Mouse (Mus musculus) spleen, adult 2 months (tissue): ENCODE measurements around the gene Gm17324.

Source experiments
- CTCF ChIP-seq: fragments of 200-500 bp; IDR thresholded peaks from 2 replicates; pipeline ENCODE4 v1.5.1; 2011; ENCODE audit warnings: mild to moderate bottlenecking, inconsistent platforms; ENCODE audit not compliant: insufficient read depth, insufficient read length, insufficient replicate concordance; ENCODE audit errors: extremely low read depth
- POLR2A ChIP-seq: fragments of 200-500 bp; IDR thresholded peaks from 2 replicates; pipeline ENCODE4 v1.6.1; 2011; ENCODE audit warnings: low read depth, low read length, inconsistent platforms

GRCm38 (mm10) chr9:78427362-78427781 is 21.2 kb downstream of the Gm17324 start:
- TF ChIP-seq CTCF (no peak), POLR2A (no peak)
